Comparison of ENCODE assay signal across 9 mouse cellular contexts in genomic region chr2:156257051-156257450, GRCm38 (mm10). TPM values are rescaled to one million over a fixed set of nuclear protein-coding genes. Genes with fewer than 3 reads are reported as not detected.
A peak's percentile ranks its signal among the peaks of the same experiment; 100 is the strongest.
DNase-seq lines count a peak whose midpoint lies in the region; ATAC-seq and TF ChIP-seq lines count a peak whose summit lies in the region.
"Had no signal": no experiment of that assay in that cellular context is flagged by ENCODE, and none has a peak within 500 bp of the region (broad histone marks: within the 10 kb centered on the region; RNA-seq: fewer than 3 reads in every experiment).

No protein-coding gene starts in this region.

- H3K9me3 ChIP-seq in intestine, embryonic 16.5 days (ENCODE audit: control insufficient read depth, low read length), result no peaks in the 10 kb centered on the region
- no peaks in the 10 kb centered on the region for H3K9me3 ChIP-seq in intestine, postnatal 0 days (ENCODE audit: control insufficient read depth)
- no peaks in the 10 kb centered on the region for H3K9me3 ChIP-seq in heart, embryonic 13.5 days
- H3K9me3 ChIP-seq in forebrain, embryonic 15.5 days, result no peaks in the 10 kb centered on the region
- H3K9me3 ChIP-seq: limb, embryonic 12.5 days had no signal

- H3K9ac ChIP-seq in intestine, embryonic 16.5 days (ENCODE audit: low read depth, low read length), result no peak overlapping the region
- H3K9ac ChIP-seq in intestine, postnatal 0 days (ENCODE audit: low read depth, low read length), result no peak overlapping the region
- no peak overlapping the region for H3K9ac ChIP-seq in heart, embryonic 13.5 days
- H3K9ac ChIP-seq in forebrain, embryonic 15.5 days (replicated peaks), result no peak overlapping the region
- H3K9ac ChIP-seq: limb, embryonic 12.5 days had no signal

- no peaks in the 10 kb centered on the region for H3K27me3 ChIP-seq in intestine, embryonic 16.5 days (replicated peaks; ENCODE audit: control insufficient read depth, insufficient read depth, low read length)
- H3K27me3 ChIP-seq in intestine, postnatal 0 days (replicated peaks; ENCODE audit: control insufficient read depth, insufficient read depth, low read length), result no peaks in the 10 kb centered on the region
- no peaks in the 10 kb centered on the region for H3K27me3 ChIP-seq in heart, embryonic 13.5 days (replicated peaks)
- H3K27me3 ChIP-seq in forebrain, embryonic 15.5 days, result no peaks in the 10 kb centered on the region
- H3K27me3 ChIP-seq: limb, embryonic 12.5 days had no signal

- H3K4me1 ChIP-seq in intestine, embryonic 16.5 days (ENCODE audit: control insufficient read depth, insufficient read depth, low read length), result no peaks in the 10 kb centered on the region
- H3K4me1 ChIP-seq in intestine, postnatal 0 days (replicated peaks; ENCODE audit: control insufficient read depth, insufficient read depth, low read length), result no peaks in the 10 kb centered on the region
- H3K4me1 ChIP-seq in heart, embryonic 13.5 days, result peaks cover 31% of the 10 kb centered on the region
- H3K4me1 ChIP-seq in forebrain, embryonic 15.5 days, result 0 out of 2 replicates have a peak, but pooled peaks cover 3% of the 10 kb centered on the region

- peak overlapping the region; percentile 31; the same call in 1 of the 2 replicates for H3K27ac ChIP-seq in intestine, embryonic 16.5 days (ENCODE audit: low read length)
- no peak overlapping the region for H3K27ac ChIP-seq in intestine, postnatal 0 days (ENCODE audit: low read depth, low read length)
- H3K27ac ChIP-seq in heart, embryonic 13.5 days (replicated peaks), result peak overlapping the region; percentile 66
- H3K27ac ChIP-seq in forebrain, embryonic 15.5 days (replicated peaks), result no peak overlapping the region
- H3K27ac ChIP-seq: limb, embryonic 12.5 days had no signal

- no peak overlapping the region for H3K4me3 ChIP-seq in intestine, embryonic 16.5 days (ENCODE audit: low read length)
- no peak overlapping the region for H3K4me3 ChIP-seq in intestine, postnatal 0 days (ENCODE audit: low read depth, low read length)
- H3K4me3 ChIP-seq in heart, embryonic 13.5 days, result no peak overlapping the region
- no peak overlapping the region for H3K4me3 ChIP-seq in forebrain, embryonic 15.5 days
- H3K4me3 ChIP-seq: limb, embryonic 12.5 days had no signal

- no peak overlapping the region for H3K4me2 ChIP-seq in intestine, embryonic 16.5 days (ENCODE audit: low read depth, low read length)
- no peak overlapping the region for H3K4me2 ChIP-seq in intestine, postnatal 0 days (replicated peaks; ENCODE audit: low read depth)
- no peak overlapping the region for H3K4me2 ChIP-seq in heart, embryonic 13.5 days
- H3K4me2 ChIP-seq in forebrain, embryonic 15.5 days (replicated peaks), result no peak overlapping the region
- H3K4me2 ChIP-seq: limb, embryonic 12.5 days had no signal

- TF ChIP-seq CTCF in intestine, postnatal 0 days (IDR thresholded peaks at IDR 0.05; ENCODE audit: low read depth), result no peak

- peaks cover 7% of the 10 kb centered on the region; the same call in 1 of the 2 replicates for H3K36me3 ChIP-seq in intestine, embryonic 16.5 days (ENCODE audit: control insufficient read depth, insufficient read depth, low read length)
- peaks cover 41% of the 10 kb centered on the region for H3K36me3 ChIP-seq in intestine, postnatal 0 days (ENCODE audit: control insufficient read depth, insufficient read depth)
- peaks cover 75% of the 10 kb centered on the region for H3K36me3 ChIP-seq in heart, embryonic 13.5 days
- H3K36me3 ChIP-seq in forebrain, embryonic 15.5 days, result peaks cover 39% of the 10 kb centered on the region

- ATAC-seq in intestine, embryonic 16.5 days, result no peak
- no peak for ATAC-seq in intestine, postnatal 0 days
- no peak for ATAC-seq in heart, embryonic 13.5 days (ENCODE audit: extremely low read depth, insufficient number of reproducible peaks, low FRiP score, low TSS enrichment)
- no peak for ATAC-seq in forebrain, embryonic 15.5 days (replicated peaks)

- DNase-seq in adrenal gland, postnatal 25 days, result peak; percentile 34
- peak; percentile 18 to 61 for DNase-seq in layer of hippocampus, adult 18-20 months (ENCODE audit: low spot score in 2 of 2)
- DNase-seq in lung, postnatal 14 days, result peak; percentile 51
- peak; percentile 50 for DNase-seq in thymus, postnatal 0 days (ENCODE audit: low spot score)

- 60% methylated on average over 2 of the region's 2 CpGs for WGBS in intestine, embryonic 16.5 days
- 57% methylated on average over 2 of the region's 2 CpGs for WGBS in intestine, postnatal 0 days
- WGBS in heart, embryonic 13.5 days, result 36% methylated on average over 2 of the region's 2 CpGs
- WGBS in forebrain, embryonic 15.5 days, result 56% methylated on average over 2 of the region's 2 CpGs

RNA-seq across cellular contexts. Expression of gene Cnbd2, which starts 55.0 kb away (rescaled TPM):
- polyA plus RNA-seq in intestine, embryonic 16.5 days (2015; fragmentation: Nextera tagmentation; extraction: Ambion mirVana), result 4.2 and 4.5 TPM in 2 replicates
- polyA plus RNA-seq in intestine, postnatal 0 days (2015; fragmentation: Nextera tagmentation; extraction: Ambion mirVana), result 9.4 and 9.6 TPM in 2 replicates
- total RNA-seq in adrenal gland, postnatal 25 days (2021), result 2.5 and 3.6 TPM in 2 replicates
- polyA plus RNA-seq in heart, embryonic 13.5 days (2015; fragmentation: Nextera tagmentation; extraction: Ambion mirVana), result 2.5 and 2.9 TPM in 2 replicates
- total RNA-seq in layer of hippocampus, adult 18-20 months (2021), result 1 to 10 TPM; 5.4 to 6.7 TPM
- polyA plus RNA-seq in thymus, postnatal 0 days (2015; fragmentation: Nextera tagmentation; extraction: Ambion mirVana), result 10.3 and 12.2 TPM in 2 replicates
- polyA plus RNA-seq in forebrain, embryonic 15.5 days (2015; fragmentation: Nextera tagmentation; extraction: Ambion mirVana), result 6.6 and 6.8 TPM in 2 replicates

RNA-seq across cellular contexts. Expression of gene Scand1, which starts 55.5 kb away (rescaled TPM):
- polyA plus RNA-seq in intestine, embryonic 16.5 days (2015; fragmentation: Nextera tagmentation; extraction: Ambion mirVana), result 48.9 and 56.6 TPM in 2 replicates
- polyA plus RNA-seq in intestine, postnatal 0 days (2015; fragmentation: Nextera tagmentation; extraction: Ambion mirVana), result 187 and 200 TPM in 2 replicates
- total RNA-seq in adrenal gland, postnatal 25 days (2021), result 102 and 123 TPM in 2 replicates
- polyA plus RNA-seq in heart, embryonic 13.5 days (2015; fragmentation: Nextera tagmentation; extraction: Ambion mirVana), result 47.0 and 53.3 TPM in 2 replicates
- 10 to 100 TPM; 91.6 to 95.1 TPM for total RNA-seq in layer of hippocampus, adult 18-20 months (2021)
- polyA plus RNA-seq in thymus, postnatal 0 days (2015; fragmentation: Nextera tagmentation; extraction: Ambion mirVana), result 176 and 184 TPM in 2 replicates
- polyA plus RNA-seq in forebrain, embryonic 15.5 days (2015; fragmentation: Nextera tagmentation; extraction: Ambion mirVana), result 93.0 and 99.8 TPM in 2 replicates

Comparison
In these comparisons a context has a peak if more than half of its experiments do, and no peak if none do; other contexts are left out.
1. H3K27ac ChIP-seq: peak in intestine, embryonic 16.5 days (single experiment) and heart, embryonic 13.5 days (single experiment); none in intestine, postnatal 0 days (single experiment) and forebrain, embryonic 15.5 days (single experiment).
2. Peak in every context shown above with its lines, with median percentiles within 50 percentile points of each other: DNase-seq.